Mouse (Mus musculus) embryonic facial prominence, embryonic 12.5 days (tissue): ENCODE data around the gene Stim2. TPM values are rescaled to one million over a fixed set of nuclear protein-coding genes. Genes with fewer than 3 reads are reported as not detected.
A peak's percentile ranks its signal among the peaks of the same experiment; 100 is the strongest.

Source experiments
- ATAC-seq: fragments of 200-750 bp; cut with Nextera tagmentation; 2 replicates; pipeline ENCODE4 v1.8.0; 2017; ENCODE audit not compliant: insufficient number of reproducible peaks, insufficient read depth, low FRiP score, low TSS enrichment
- H3K27ac ChIP-seq: fragments of 300-500 bp; sonication (generic); 2 replicates; pipeline ENCODE4 v1.5.1; 2016; ENCODE audit warnings: mild to moderate bottlenecking
- H3K27me3 ChIP-seq: fragments of 300-500 bp; sonication (generic); 2 replicates; pipeline ENCODE4 v1.6.1; 2016; ENCODE audit warnings: mild to moderate bottlenecking, moderate library complexity
- H3K36me3 ChIP-seq: fragments of 300-500 bp; sonication (generic); 2 replicates; pipeline ENCODE4 v1.6.1; 2016; ENCODE audit warnings: mild to moderate bottlenecking
- H3K4me1 ChIP-seq: fragments of 300-500 bp; sonication (generic); 2 replicates; pipeline ENCODE4 v1.6.1; 2016
- H3K4me2 ChIP-seq: fragments of 300-500 bp; sonication (generic); replicated peaks from 2 replicates; pipeline ENCODE4 v1.6.1; 2016; ENCODE audit warnings: mild to moderate bottlenecking, moderate library complexity
- H3K4me3 ChIP-seq: fragments of 300-500 bp; sonication (generic); 2 replicates; pipeline ENCODE4 v1.5.1; 2016; ENCODE audit warnings: mild to moderate bottlenecking
- H3K9ac ChIP-seq: fragments of 300-500 bp; sonication (generic); 2 replicates; pipeline ENCODE4 v1.6.1; 2016; ENCODE audit warnings: mild to moderate bottlenecking, moderate library complexity
- H3K9me3 ChIP-seq: fragments of 300-500 bp; sonication (generic); 2 replicates; pipeline ENCODE4 v1.6.1; 2016; ENCODE audit warnings: mild to moderate bottlenecking, moderate library complexity
- WGBS: fragments of 180-500 bp; shearing (Covaris S2); methylation state at CpG from one replicate; pipeline ENCODE4 v1.1.7; 2016; 5-methylcytosine and 5-hydroxymethylcytosine counted together
- polyA plus RNA-seq: library from polyadenylated mRNA; unstranded; fragments of >200 nt; fragmentation: Nextera tagmentation; extraction: Ambion mirVana; gene quantifications from 2 replicates; pipeline ENCODE4 v1.2.1, GENCODE M21; 2016

The Stim2 gene
- 18.9 and 19.4 TPM in 2 replicates for polyA plus RNA-seq

DNA sequence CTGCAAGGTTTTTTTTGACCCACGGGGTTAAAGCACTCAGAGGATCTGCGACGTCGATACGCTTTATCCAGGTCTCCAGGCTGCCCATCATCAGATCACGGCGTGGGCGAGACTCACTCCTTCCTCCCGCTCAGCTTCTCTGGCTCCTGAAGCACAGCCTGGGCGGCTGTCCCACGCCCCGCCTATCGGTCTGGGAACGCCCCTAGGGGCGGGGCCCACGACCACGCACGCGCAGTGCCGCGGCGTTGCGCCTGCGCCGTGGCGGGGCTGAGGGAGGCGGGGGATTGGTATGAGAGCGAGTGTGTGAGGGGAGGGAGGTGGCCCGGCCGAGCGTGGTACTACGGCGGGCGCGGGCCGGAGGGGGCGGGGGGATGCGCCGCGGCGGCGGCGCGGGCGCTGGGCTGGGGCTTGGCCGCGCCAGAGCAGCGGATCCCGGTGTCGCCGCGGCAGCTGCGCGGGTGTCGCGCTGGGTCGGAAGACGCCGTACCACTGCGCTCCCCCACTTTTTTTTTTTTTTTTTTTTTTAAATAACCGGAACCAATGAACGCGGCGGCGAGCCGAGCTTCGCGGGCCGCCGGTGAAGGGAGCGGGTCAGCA is at the start of gene Stim2:
Gene Stim2, plus strand, starts transcription at position 354 of the 597 bp plus-strand sequence.
- no peaks in the 10 kb centered on the region for H3K36me3 ChIP-seq
- WGBS = under 1% methylated on average over 45 of the region's 71 CpGs
- H3K9me3 ChIP-seq = no peaks in the 10 kb centered on the region
- H3K4me2 ChIP-seq = peak within 1 kb of the TSS; percentile 79
- peaks cover 14% of the 10 kb centered on the region for H3K4me1 ChIP-seq
- peak within 1 kb of the TSS; percentile 86 for H3K27ac ChIP-seq
- H3K9ac ChIP-seq = peak within 1 kb of the TSS; percentile 91
- H3K4me3 ChIP-seq = peak within 1 kb of the TSS; percentile 74
- no peaks in the 10 kb centered on the region for H3K27me3 ChIP-seq
- peak; percentile 95 for ATAC-seq

GRCm38 (mm10) chr5:53948606-53949266 is 49.6 kb upstream of the Stim2 start:
- 79% methylated on average over 8 of the region's 8 CpGs for WGBS
- no peaks in the 10 kb centered on the region for H3K36me3 ChIP-seq
- H3K27me3 ChIP-seq = no peaks in the 10 kb centered on the region
- no peaks in the 10 kb centered on the region for H3K4me1 ChIP-seq
- no peak overlapping the region for H3K4me3 ChIP-seq
- no peak for ATAC-seq
- H3K4me2 ChIP-seq = no peak overlapping the region
- H3K9me3 ChIP-seq = no peaks in the 10 kb centered on the region
- no peak overlapping the region for H3K27ac ChIP-seq
- H3K9ac ChIP-seq = no peak overlapping the region

DNA sequence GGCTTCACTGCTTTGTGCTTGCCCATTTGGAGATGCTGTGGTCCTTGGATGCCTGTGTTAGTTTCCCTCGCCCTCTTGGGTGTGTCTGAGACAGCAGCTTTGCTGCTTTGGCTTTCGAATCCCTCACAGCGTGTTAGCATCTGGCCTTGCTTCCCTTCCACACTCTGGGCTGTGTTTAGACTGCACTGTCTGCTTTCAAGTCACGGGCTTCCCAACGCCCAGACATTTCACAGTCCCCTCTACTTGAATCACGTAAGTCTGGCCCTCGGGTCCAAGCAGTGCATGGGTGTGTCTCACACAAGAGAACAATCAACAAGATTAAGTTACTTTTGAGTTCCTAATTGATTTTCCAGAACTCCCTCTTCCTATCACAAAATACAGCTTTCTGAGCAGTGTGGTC is 48.1 kb upstream of the Stim2 start:
- Histone ChIP-seq H3K4me1 (no peaks in the 10 kb centered on the region), H3K27me3 (no peaks in the 10 kb centered on the region), H3K36me3 (no peaks in the 10 kb centered on the region), H3K4me3 (no peak overlapping the region), H3K4me2 (no peak overlapping the region), H3K9me3 (no peaks in the 10 kb centered on the region), H3K9ac (no peak overlapping the region), H3K27ac (no peak overlapping the region)
- WGBS = 47% methylated on average over 7 of the region's 7 CpGs
- ATAC-seq = no peak

GRCm38 (mm10) chr5:53953216-53953615 is 45.1 kb upstream of the Stim2 start:
- Histone ChIP-seq H3K4me2 (no peak overlapping the region), H3K9me3 (no peaks in the 10 kb centered on the region), H3K27ac (no peak overlapping the region), H3K4me1 (no peaks in the 10 kb centered on the region), H3K27me3 (no peaks in the 10 kb centered on the region), H3K36me3 (no peaks in the 10 kb centered on the region), H3K9ac (no peak overlapping the region), H3K4me3 (no peak overlapping the region)
- no peak for ATAC-seq

DNA sequence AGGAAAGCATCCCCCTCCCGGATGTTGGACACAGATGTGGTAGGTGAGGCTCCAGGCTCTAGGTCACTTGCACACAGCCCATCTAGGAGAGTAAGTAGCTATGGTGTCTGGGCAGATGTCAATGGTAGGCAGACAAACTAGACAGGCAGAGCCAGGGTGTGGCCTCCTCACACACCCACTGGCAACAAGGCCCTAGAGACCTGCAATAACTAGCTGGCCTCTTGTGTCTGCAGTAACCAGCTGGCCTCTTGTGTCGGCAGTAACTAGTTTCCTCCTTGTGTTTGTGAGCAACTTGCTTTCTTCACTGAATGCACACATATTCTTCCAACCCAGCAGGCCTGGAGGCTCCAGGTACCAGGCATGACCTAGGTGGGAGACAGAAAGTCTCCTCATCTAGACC is 44.5 kb upstream of the Stim2 start:
- Histone ChIP-seq H3K27me3 (no peaks in the 10 kb centered on the region), H3K4me1 (no peaks in the 10 kb centered on the region), H3K36me3 (no peaks in the 10 kb centered on the region), H3K4me3 (no peak overlapping the region), H3K4me2 (no peak overlapping the region), H3K9me3 (no peaks in the 10 kb centered on the region), H3K9ac (no peak overlapping the region), H3K27ac (no peak overlapping the region)
- WGBS = 86% methylated on average over 2 of the region's 2 CpGs
- no peak for ATAC-seq

- Histone ChIP-seq H3K36me3 (no peaks in the 10 kb centered on the region), H3K4me3 (no peak overlapping the region), H3K4me1 (no peaks in the 10 kb centered on the region), H3K4me2 (no peak overlapping the region), H3K27me3 (no peaks in the 10 kb centered on the region), H3K9ac (no peak overlapping the region), H3K27ac (no peak overlapping the region), H3K9me3 (no peaks in the 10 kb centered on the region)
- ATAC-seq = no peak
- WGBS = 76% methylated on average over 2 of the region's 2 CpGs
These were observed 42.3 kb upstream of the Stim2 start for GRCm38 (mm10) chr5:53955966-53956365.

- Histone ChIP-seq H3K9ac (no peak overlapping the region), H3K4me1 (no peaks in the 10 kb centered on the region), H3K4me3 (no peak overlapping the region), H3K36me3 (no peaks in the 10 kb centered on the region), H3K27me3 (no peaks in the 10 kb centered on the region), H3K27ac (no peak overlapping the region), H3K9me3 (no peaks in the 10 kb centered on the region), H3K4me2 (no peak overlapping the region)
- WGBS = 86% methylated on average over 19 of the region's 19 CpGs
- ATAC-seq = no peak
These were observed 41.6 kb upstream of the Stim2 start for GRCm38 (mm10) chr5:53956396-53957314.

GRCm38 (mm10) chr5:53957348-53957747 is 41.0 kb upstream of the Stim2 start:
- H3K4me1 ChIP-seq = no peaks in the 10 kb centered on the region
- no peak overlapping the region for H3K27ac ChIP-seq
- no peak overlapping the region for H3K9ac ChIP-seq
- H3K9me3 ChIP-seq = no peaks in the 10 kb centered on the region
- ATAC-seq = no peak
- H3K27me3 ChIP-seq = no peaks in the 10 kb centered on the region
- H3K4me2 ChIP-seq = no peak overlapping the region
- WGBS = 57% methylated on average over 6 of the region's 6 CpGs
- H3K36me3 ChIP-seq = no peaks in the 10 kb centered on the region
- H3K4me3 ChIP-seq = no peak overlapping the region

DNA sequence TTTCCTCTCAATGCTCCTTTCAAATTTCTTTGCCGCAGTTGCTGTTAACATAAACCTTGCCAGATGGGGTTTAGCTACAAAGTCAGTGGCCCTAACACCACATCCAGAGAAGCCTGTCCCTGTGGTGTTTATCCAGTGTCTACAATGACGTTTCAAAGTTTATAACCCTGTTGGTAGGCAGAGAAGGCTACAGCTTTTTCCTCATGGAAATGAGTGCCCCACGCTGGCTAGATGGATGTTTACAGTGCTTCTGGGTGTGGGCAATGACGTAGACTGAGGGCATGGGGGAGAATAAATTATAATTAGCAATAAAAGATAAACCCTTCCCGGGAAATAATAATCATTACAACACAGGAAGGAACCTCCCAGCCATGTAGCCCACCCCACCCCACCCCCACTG is 37.1 kb upstream of the Stim2 start:
- Histone ChIP-seq H3K27me3 (no peaks in the 10 kb centered on the region), H3K4me2 (no peak overlapping the region), H3K9me3 (no peaks in the 10 kb centered on the region), H3K9ac (no peak overlapping the region), H3K36me3 (no peaks in the 10 kb centered on the region), H3K4me1 (no peaks in the 10 kb centered on the region), H3K27ac (no peak overlapping the region), H3K4me3 (no peak overlapping the region)
- WGBS = 57% methylated on average over 5 of the region's 5 CpGs
- no peak for ATAC-seq

DNA sequence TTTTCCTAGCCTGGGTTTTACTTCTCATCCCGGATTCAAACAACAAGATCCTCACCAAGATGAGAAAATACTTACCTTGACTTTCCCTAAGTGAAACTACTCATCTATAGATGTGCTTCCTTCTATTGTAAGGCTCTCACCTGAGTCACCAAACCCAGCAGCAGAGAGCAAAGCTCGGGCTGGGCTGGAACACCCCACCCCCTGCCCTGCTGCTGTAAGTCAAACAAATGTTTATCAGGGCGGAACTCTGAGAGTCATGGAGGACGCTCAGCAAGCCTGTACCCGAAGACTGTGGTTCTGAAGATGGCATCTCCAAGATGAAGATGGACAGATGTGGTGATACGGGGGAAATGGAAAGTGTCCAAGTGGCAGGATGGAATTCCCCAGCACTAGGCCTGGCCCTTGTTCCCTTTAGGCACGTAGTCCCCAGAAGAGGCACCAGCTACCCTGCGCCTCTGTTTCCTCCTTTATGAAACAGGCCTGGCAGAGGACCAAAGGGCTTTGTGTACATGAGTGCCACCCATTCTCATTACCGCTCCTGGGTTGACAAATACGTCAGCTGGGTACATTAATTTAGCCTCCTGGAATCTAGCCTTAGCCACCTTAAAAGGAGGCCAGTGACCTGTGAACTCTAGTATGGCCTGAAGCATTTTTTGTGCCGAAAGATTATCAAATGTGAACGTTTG is 36.3 kb upstream of the Stim2 start:
- Histone ChIP-seq H3K4me1 (no peaks in the 10 kb centered on the region), H3K4me3 (no peak overlapping the region), H3K9ac (no peak overlapping the region), H3K36me3 (no peaks in the 10 kb centered on the region), H3K27ac (no peak overlapping the region), H3K27me3 (no peaks in the 10 kb centered on the region), H3K9me3 (no peaks in the 10 kb centered on the region), H3K4me2 (no peak overlapping the region)
- WGBS = 77% methylated on average over 12 of the region's 12 CpGs
- no peak for ATAC-seq

DNA sequence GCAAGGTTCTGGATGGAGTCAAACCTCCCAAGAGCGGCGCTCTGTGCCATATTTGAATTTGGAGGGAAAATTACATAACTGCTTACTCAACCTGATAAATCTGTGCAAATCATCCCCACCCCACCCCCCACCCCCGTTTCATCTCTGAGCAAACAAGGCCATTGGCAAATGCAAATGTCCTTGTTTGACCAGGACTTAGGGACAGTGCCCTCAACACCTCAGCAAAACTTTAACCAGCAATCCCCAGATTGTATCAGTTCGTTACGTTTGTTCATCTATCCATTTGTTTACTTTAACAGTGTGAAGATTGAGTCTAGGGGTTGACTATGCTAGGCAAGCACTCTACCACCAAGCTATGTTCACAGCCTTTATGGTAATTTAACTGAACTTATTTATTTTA is 32.6 kb upstream of the Stim2 start:
- Histone ChIP-seq H3K27me3 (no peaks in the 10 kb centered on the region), H3K4me2 (no peak overlapping the region), H3K4me3 (no peak overlapping the region), H3K36me3 (no peaks in the 10 kb centered on the region), H3K4me1 (no peaks in the 10 kb centered on the region), H3K9me3 (no peaks in the 10 kb centered on the region), H3K9ac (no peak overlapping the region), H3K27ac (no peak overlapping the region)
- WGBS = 89% methylated on average over 5 of the region's 5 CpGs
- no peak for ATAC-seq
